Mouse (Mus musculus): Measurements from ENCODE around the gene Otulin. TPM values are rescaled to one million over a fixed set of nuclear protein-coding genes. Genes with fewer than 3 reads are reported as not detected.

The Otulin gene
- not detected in 2 replicates for polyA plus RNA-seq (2012; ENCODE audit: insufficient read depth, insufficient read length, low replicate concordance, missing spikeins)

DNA sequence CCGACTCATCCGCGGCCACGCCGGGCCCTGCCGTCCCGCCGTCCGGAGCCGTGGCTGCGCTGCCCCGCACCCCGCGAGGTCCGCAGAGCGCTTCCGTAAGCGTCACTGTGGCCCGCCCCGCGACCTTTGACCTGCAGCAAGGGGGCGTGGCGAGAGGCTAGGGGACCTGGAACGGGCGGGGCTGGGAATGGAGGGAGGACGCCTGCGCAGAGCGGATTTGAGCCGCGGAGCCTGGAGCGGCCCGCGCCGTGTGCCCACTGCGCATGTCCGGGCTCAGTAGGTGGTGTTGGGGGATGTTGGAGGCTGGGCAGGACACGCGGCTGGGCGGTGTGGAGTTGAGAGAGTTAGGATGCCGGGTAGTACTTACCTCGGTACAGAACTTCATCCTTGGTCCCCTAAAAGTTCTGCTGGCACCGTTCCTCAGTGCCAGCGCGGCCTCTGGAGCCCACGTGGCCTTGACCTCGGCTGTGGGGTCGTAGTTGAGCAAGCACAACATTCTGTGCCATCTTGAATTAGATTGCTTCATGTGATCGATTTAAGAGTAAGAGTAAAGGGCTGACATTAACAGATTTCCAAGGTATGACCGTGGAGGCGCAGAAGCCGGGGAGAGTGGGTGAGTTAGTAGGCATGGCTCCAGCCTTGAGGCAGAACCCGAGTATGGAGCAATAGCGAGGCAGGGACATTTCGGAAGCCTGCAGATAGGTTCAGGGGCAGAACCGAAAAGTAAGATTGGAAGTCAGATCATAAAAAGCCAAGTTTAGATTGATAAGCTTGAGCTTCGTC is at the start of gene Otulin:
TSS of gene Otulin (minus strand) at position 93 of the 783 bp plus-strand sequence.
- Histone ChIP-seq H3K4me3 (ENCODE audit: insufficient read depth, low read depth, low read length) (peak within 1 kb of the TSS; percentile 71), H3K27ac (ENCODE audit: insufficient read depth, low read depth, low read length) (peak within 1 kb of the TSS; percentile 26; the same call in 1 of the 2 replicates), H3K4me1 (ENCODE audit: control insufficient read depth, insufficient read depth, low read length) (peaks cover 12% of the 10 kb centered on the region)
- WGBS: 3% methylated on average over 56 of the region's 56 CpGs
- TF ChIP-seq CTCF (IDR thresholded peaks at IDR 0.05; ENCODE audit: insufficient read depth, low read depth, low read length) (no peak), POLR2A (IDR thresholded peaks at IDR 0.05; ENCODE audit: insufficient read depth, low read depth, low read length) (peak; percentile 73)

- Histone ChIP-seq H3K4me3 (ENCODE audit: insufficient read depth, low read depth, low read length) (no peak overlapping the region), H3K27ac (ENCODE audit: insufficient read depth, low read depth, low read length) (no peak overlapping the region), H3K4me1 (ENCODE audit: control insufficient read depth, insufficient read depth, low read length) (peaks cover 5% of the 10 kb centered on the region)
- TF ChIP-seq POLR2A (IDR thresholded peaks at IDR 0.05; ENCODE audit: insufficient read depth, low read depth, low read length) (no peak), CTCF (IDR thresholded peaks at IDR 0.05; ENCODE audit: insufficient read depth, low read depth, low read length) (no peak)
- 90% methylated on average over 9 of the region's 9 CpGs for WGBS
Measured at GRCm38 (mm10) chr15:27678511-27678910, 48.0 kb upstream of the Otulin start.

GRCm38 (mm10) chr15:27677801-27678200 is 47.3 kb upstream of the Otulin start:
- H3K4me1 ChIP-seq (ENCODE audit: control insufficient read depth, insufficient read depth, low read length): peaks cover 5% of the 10 kb centered on the region
- TF ChIP-seq POLR2A (IDR thresholded peaks at IDR 0.05; ENCODE audit: insufficient read depth, low read depth, low read length) (no peak), CTCF (IDR thresholded peaks at IDR 0.05; ENCODE audit: insufficient read depth, low read depth, low read length) (no peak)
- H3K4me3 ChIP-seq (ENCODE audit: insufficient read depth, low read depth, low read length): no peak overlapping the region
- 86% methylated on average over 6 of the region's 6 CpGs for WGBS
- no peak overlapping the region for H3K27ac ChIP-seq (ENCODE audit: insufficient read depth, low read depth, low read length)

GRCm38 (mm10) chr15:27676211-27676610 is 45.7 kb upstream of the Otulin start:
- no peak overlapping the region for H3K27ac ChIP-seq (ENCODE audit: insufficient read depth, low read depth, low read length)
- WGBS: 54% methylated on average over 9 of the region's 9 CpGs
- peaks cover 2% of the 10 kb centered on the region; the same call in 1 of the 2 replicates for H3K4me1 ChIP-seq (ENCODE audit: control insufficient read depth, insufficient read depth, low read length)
- no peak overlapping the region for H3K4me3 ChIP-seq (ENCODE audit: insufficient read depth, low read depth, low read length)
- TF ChIP-seq CTCF (IDR thresholded peaks at IDR 0.05; ENCODE audit: insufficient read depth, low read depth, low read length) (no peak), POLR2A (IDR thresholded peaks at IDR 0.05; ENCODE audit: insufficient read depth, low read depth, low read length) (no peak)

DNA sequence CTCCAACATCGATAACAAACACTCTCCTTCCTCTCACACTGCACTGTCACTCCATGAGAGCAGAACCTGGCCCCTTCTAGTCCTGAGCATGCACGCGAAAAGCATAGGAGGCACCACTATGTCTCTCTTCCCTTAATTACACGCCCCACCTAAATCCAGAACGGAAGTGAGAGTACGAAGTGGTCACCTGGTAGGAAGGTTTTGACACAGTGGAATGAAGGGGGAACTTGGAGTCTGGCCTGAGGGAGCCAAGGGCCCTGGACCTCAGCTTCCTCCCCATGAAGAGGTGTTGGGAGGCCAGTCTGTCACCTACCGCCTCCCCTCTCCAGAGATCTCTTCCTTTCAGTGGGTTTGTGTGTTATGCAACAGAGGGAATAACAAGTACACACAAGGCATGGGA is 44.6 kb upstream of the Otulin start:
- 92% methylated on average over 7 of the region's 7 CpGs for WGBS
- Histone ChIP-seq H3K27ac (ENCODE audit: insufficient read depth, low read depth, low read length) (no peak overlapping the region), H3K4me1 (ENCODE audit: control insufficient read depth, insufficient read depth, low read length) (peaks cover 2% of the 10 kb centered on the region; the same call in 1 of the 2 replicates)

GRCm38 (mm10) chr15:27674041-27674440 is 43.5 kb upstream of the Otulin start:
- Histone ChIP-seq H3K27ac (ENCODE audit: insufficient read depth, low read depth, low read length) (no peak overlapping the region), H3K4me3 (ENCODE audit: insufficient read depth, low read depth, low read length) (no peak overlapping the region), H3K4me1 (ENCODE audit: control insufficient read depth, insufficient read depth, low read length) (peaks cover 3% of the 10 kb centered on the region; the same call in 1 of the 2 replicates)
- TF ChIP-seq CTCF (IDR thresholded peaks at IDR 0.05; ENCODE audit: insufficient read depth, low read depth, low read length): no peak
- TF ChIP-seq POLR2A (IDR thresholded peaks at IDR 0.05; ENCODE audit: insufficient read depth, low read depth, low read length): no peak
- WGBS: 87% methylated on average over 6 of the region's 6 CpGs

More for the DNA sequence above, 44.6 kb upstream of the Otulin start:
- no peak for TF ChIP-seq POLR2A (IDR thresholded peaks at IDR 0.05; ENCODE audit: insufficient read depth, low read depth, low read length)
- TF ChIP-seq CTCF (IDR thresholded peaks at IDR 0.05; ENCODE audit: insufficient read depth, low read depth, low read length): no peak
- no peak overlapping the region for H3K4me3 ChIP-seq (ENCODE audit: insufficient read depth, low read depth, low read length)

GRCm38 (mm10) chr15:27673151-27673550 is 42.7 kb upstream of the Otulin start:
- H3K27ac ChIP-seq (ENCODE audit: insufficient read depth, low read depth, low read length): no peak overlapping the region
- WGBS: 91% methylated on average over 6 of the region's 6 CpGs

DNA sequence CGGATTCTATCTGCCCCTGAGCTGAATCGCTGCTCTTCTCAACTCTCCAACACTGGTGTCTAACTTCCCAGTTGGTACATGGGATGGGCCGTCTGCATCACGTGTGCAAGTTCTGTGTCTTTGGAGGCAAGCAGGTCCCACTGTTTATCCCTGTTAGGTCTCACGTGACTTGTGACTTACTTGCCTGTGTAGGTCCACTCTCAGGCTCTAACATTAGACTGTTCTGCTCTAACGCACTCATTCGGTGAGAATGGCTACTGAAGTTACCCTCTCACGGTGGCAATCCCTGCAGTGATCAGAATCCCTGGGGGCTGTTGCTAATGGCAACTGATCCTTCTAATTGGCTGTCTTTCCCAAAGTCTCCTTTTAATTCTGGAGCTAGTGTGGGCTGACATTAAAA is 41.8 kb upstream of the Otulin start:
- Histone ChIP-seq H3K27ac (ENCODE audit: insufficient read depth, low read depth, low read length) (no peak overlapping the region), H3K4me3 (ENCODE audit: insufficient read depth, low read depth, low read length) (no peak overlapping the region), H3K4me1 (ENCODE audit: control insufficient read depth, insufficient read depth, low read length) (peaks cover 3% of the 10 kb centered on the region; the same call in 1 of the 2 replicates)
- TF ChIP-seq POLR2A (IDR thresholded peaks at IDR 0.05; ENCODE audit: insufficient read depth, low read depth, low read length) (no peak), CTCF (IDR thresholded peaks at IDR 0.05; ENCODE audit: insufficient read depth, low read depth, low read length) (no peak)
- 58% methylated on average over 8 of the region's 8 CpGs for WGBS

More at GRCm38 (mm10) chr15:27673151-27673550, 42.7 kb upstream of the Otulin start:
- Histone ChIP-seq H3K4me1 (ENCODE audit: control insufficient read depth, insufficient read depth, low read length) (peaks cover 3% of the 10 kb centered on the region; the same call in 1 of the 2 replicates), H3K4me3 (ENCODE audit: insufficient read depth, low read depth, low read length) (no peak overlapping the region)
- no peak for TF ChIP-seq POLR2A (IDR thresholded peaks at IDR 0.05; ENCODE audit: insufficient read depth, low read depth, low read length)
- no peak for TF ChIP-seq CTCF (IDR thresholded peaks at IDR 0.05; ENCODE audit: insufficient read depth, low read depth, low read length)

GRCm38 (mm10) chr15:27671612-27672245 is 41.2 kb upstream of the Otulin start:
- TF ChIP-seq POLR2A (IDR thresholded peaks at IDR 0.05; ENCODE audit: insufficient read depth, low read depth, low read length) (no peak), CTCF (IDR thresholded peaks at IDR 0.05; ENCODE audit: insufficient read depth, low read depth, low read length) (no peak)
- WGBS: 96% methylated on average over 10 of the region's 10 CpGs
- peaks cover 3% of the 10 kb centered on the region; the same call in 1 of the 2 replicates for H3K4me1 ChIP-seq (ENCODE audit: control insufficient read depth, insufficient read depth, low read length)
- H3K27ac ChIP-seq (ENCODE audit: insufficient read depth, low read depth, low read length): no peak overlapping the region
- H3K4me3 ChIP-seq (ENCODE audit: insufficient read depth, low read depth, low read length): no peak overlapping the region
